Mouse (Mus musculus) MN1 (cell line): ENCODE results near the gene Mrps23.

Source experiments
- DNase-seq: peaks from one replicate; pipeline ENCODE4 v3.0.0-alpha.2; 2016; ENCODE audit warnings: low spot score

The Mrps23 gene

GRCm38 (mm10) chr11:88203712-88204532 is at the start of gene Mrps23:
Gene Mrps23, plus strand, starts transcription at chr11:88204388.
- DNase-seq = peak; percentile 92

GRCm38 (mm10) chr11:88154500-88154899 is 49.7 kb upstream of the Mrps23 start:
- DNase-seq = no peak

DNA sequence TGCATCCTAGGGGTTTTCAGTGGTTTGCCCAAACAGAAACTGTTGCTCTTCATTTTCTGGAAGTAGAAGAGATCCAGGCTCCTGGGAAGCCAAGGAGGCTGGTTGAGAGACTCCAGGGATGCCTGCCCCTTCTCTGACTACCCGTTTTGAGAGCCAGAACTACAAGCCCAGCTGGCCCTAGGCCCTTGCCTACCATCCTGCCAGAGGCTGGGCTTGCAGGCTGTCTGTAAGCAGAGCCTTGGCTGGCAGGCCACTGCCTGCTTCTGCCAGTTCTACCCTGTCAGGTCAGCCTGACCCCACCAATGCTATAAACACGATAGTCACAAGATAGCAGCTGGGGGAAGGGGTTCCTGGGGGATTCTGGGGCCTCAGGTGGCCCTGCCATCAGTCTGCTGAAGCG is 48.7 kb upstream of the Mrps23 start:
- DNase-seq = no peak

- DNase-seq = no peak
Observed at GRCm38 (mm10) chr11:88155998-88156397, 48.2 kb upstream of the Mrps23 start.

- no peak for DNase-seq
Observed at GRCm38 (mm10) chr11:88156403-88156802, 47.8 kb upstream of the Mrps23 start.

DNA sequence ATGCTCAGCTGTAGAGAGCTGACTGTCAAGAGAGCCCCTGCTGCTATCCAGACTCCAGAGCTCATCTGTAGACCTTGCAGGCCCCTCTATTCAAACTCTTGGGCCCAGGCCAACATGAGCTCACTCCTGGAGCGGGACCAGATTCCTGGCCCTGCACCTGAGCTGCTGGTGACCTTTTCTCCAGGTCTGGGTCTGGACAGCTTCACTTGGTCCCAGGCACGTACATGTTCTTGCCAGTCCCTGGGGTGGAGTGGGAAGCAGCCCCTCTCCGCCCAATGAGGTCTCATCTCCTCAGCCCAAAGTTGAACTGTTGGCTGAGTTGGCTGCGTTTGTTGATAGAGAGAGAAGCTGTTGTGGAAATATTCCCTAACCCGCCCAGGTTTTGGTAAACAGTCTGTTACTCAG is 45.3 kb upstream of the Mrps23 start:
- DNase-seq = peak; percentile 89

DNA sequence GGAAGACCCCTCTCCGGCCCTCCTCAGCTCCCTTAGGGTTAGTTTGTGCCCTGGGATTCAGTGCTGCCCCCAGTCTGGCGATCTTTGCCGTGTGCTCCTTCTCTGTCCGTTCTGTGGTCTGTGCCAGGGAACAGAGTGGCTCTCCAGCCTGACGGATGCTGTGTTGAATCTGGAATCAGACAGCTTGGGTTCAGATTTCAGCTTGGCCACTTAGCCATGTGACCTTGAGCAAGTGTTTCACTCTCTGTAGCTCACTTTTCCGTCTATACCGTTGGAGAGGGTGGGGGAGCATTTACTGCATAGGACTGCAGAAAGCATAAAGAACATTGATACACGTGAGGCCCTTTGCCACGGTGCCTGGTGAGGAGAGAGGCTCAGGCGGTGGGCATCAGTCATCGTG is 44.8 kb upstream of the Mrps23 start:
- no peak for DNase-seq

- no peak for DNase-seq
Observed at GRCm38 (mm10) chr11:88160316-88160715, 43.9 kb upstream of the Mrps23 start.

DNA sequence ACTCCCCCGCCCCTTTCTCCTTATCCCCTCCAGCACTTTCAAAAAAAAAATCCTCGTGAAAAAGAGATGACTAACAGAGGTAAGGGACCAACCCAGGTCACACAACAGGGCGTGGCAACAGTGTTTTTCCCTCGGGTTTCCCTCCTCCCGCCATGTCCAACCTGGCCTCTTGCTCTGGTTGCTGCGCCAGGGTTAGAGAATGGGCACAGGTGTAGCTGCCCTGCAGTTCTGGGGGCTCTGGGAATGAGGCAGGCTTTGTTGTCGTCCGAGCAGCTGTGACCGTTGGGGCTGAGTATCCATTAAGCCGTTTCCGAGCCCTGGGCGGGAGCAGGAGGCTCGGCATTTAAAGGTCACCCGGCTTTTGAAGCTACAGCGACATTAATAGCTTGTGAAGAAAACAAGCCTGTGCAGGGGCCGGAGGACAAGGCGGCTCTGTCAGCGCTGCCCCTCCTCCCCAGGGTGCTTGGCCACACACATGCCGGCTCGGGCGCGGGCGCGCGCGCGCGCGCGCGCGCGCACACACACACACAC is 43.1 kb upstream of the Mrps23 start:
- peak; percentile 71 for DNase-seq

GRCm38 (mm10) chr11:88161651-88162362 is 42.4 kb upstream of the Mrps23 start:
- DNase-seq = peak; percentile 93

DNA sequence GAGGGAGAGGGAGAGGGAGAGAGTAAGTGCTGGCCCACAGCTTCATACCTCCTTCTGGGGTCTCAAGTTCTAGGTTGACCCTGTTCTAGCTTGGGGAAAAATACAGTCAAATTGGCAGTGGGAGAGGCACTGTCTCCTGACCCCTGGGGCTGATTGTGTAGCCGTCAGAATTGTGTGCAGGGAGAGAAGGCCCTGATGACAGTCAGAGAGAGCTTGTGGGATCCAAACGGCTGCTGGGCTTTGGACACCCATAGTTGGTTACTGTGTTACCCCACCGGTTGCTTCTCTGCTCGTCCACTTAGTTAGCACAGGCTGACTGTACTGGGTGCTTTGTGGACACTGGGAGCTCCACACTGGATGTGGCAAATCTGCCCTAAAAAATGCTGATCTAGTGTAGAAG is 41.4 kb upstream of the Mrps23 start:
- no peak for DNase-seq

- no peak for DNase-seq
Observed at GRCm38 (mm10) chr11:88164213-88164723, 39.9 kb upstream of the Mrps23 start.

DNA sequence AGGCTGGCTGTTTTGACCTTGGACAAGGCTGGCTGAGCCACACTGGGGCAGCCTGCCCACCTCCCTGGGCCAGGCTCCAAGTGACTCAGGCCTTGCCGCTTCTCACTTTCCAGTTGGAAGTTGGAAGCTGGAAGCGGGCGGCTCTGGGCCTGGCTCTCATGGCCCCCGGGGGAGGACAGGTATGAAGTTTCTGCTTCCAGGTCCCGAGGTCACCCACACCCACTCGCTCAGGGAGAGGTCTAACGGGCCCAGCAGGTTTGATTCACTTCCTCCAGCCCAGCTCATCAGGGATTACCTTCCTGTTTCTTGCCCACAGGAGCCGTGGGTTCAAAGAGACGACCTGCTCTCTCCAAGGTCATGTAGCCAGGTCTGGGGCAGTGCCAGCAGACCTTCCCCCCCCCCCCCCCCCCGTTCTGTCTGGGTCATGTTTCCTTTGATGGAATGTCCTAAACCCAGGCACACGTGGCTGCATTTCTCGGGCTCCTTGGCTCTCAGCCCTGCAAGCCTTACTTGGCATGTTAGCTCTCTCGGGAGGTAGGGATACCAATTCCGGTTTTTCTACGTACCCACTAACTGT is 39.3 kb upstream of the Mrps23 start:
- DNase-seq = peak; percentile 44

DNA sequence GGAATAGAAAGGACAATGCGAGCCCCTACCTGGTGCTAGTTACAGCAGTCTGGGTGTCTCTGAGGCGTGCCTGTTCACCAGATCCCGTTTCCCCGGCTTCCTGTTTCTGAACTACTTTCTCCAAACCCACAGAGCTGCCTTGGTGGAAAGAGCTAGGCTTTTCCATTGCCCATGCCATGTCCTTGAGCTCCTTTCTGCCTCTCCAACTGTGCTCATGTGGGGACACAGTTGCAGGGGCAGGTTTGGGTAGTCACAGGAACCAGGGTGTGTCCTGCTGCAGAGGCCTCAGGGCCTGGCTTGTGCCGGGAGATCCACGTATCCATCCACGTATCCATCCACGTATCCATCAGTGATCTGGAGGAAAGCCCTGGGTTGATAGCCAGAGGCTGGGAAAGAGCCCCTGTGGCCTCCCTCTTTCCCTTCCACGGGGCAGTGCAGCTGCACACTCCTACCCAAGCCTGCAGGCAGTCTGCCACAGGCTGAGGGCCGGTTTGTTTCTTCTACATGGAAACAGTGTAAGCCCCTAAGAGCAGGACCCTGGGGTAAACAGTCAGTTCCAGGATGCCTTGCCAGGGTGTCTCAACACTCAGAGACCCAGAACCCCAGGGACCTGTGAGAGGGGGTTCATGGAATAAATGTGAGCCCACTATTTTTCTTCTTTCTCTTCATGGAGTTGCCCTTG is 38.4 kb upstream of the Mrps23 start:
- no peak for DNase-seq

- DNase-seq = no peak
Observed at GRCm38 (mm10) chr11:88166471-88166870, 37.7 kb upstream of the Mrps23 start.

DNA sequence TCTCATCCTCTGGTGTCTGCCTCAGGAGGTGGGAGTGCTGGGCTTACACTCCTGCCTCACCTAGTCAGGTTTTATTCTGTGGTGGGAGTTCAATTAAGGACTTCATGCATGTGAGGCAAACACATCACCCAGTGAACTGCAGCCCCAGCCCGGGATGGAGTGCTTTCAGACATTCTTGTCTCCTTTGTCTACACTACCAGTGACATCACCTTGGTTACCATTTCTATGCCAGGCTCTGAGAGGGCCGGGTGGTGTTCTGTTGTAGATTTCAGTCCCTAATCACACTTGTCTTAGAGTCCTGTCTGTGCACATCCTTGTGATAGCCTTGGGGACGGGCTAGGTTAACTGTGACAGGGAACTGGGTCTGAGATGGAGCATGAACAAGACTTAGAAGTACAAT is 35.6 kb upstream of the Mrps23 start:
- no peak for DNase-seq

DNA sequence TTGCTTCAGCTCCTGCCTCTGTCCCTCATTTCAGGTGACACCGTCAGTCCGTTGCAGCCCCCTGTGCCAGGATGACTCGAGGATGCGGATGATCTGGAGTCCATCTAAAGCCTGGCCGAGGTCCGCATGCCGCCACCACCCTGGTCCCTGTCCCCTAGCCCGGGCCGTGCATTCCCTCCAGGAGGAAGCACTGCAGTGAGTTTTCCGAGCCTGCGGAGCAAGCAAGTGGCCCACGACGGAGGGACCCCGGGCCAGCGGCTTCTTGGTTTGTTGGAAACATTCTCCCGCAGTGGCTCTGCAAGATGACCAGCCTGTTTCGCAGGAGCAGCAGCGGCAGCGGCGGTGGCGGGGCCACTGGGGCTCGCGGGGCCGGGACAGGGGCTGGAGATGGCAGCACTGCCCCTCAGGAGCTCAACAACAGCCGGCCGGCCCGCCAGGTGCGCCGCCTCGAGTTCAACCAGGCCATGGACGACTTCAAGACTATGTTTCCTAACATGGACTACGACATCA is 34.6 kb upstream of the Mrps23 start:
- no peak for DNase-seq

GRCm38 (mm10) chr11:88170606-88171005 is 33.6 kb upstream of the Mrps23 start:
- DNase-seq = no peak

DNA sequence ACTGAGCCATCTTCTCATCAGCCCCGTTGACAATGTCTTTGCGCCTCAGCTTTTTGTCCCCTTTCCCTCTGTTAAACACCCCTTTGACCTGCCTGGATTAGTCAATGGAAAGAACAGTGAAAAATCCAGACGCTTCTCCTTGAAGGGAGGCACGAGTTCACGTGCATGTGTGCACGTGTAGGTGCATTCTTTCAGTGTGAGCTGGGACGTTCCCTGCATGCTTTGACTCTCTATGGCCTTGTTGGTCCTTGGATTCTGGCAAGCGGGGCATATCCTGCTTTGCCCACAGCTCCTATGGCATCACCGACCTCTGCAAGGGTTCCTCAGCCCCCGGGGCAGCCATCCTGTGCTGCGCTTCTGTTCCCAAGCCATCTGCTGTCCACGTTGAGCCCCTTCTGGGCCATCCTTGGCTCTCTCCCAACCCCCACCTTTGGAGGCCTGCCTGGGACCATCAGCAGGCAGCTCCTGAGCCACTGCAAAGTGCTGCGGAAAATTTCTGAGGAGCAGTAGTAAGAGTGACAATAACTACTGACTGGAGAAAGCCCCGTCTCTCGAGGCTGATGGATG is 32.2 kb upstream of the Mrps23 start:
- no peak for DNase-seq

GRCm38 (mm10) chr11:88172601-88173325 is 31.4 kb upstream of the Mrps23 start:
- DNase-seq = peak; percentile 51
